Mouse (Mus musculus) thymus, postnatal 10 days (tissue): ENCODE results near the gene Gm1527.
"Not testable (repeated sequence)": the region's sequence is repeated elsewhere in the genome, so short reads cannot be mapped to it uniquely, and the experiment has no call there.

Source experiments
- DNase-seq, 2 experiments: peaks; one replicate each; pipeline ENCODE4 v3.0.0; 2021; ENCODE audit warnings: low spot score in 2 of 2

Gm1527 gene

GRCm38 (mm10) chr3:28892317-28892716, at the start of gene Gm1527:
Gene Gm1527 (plus strand): TSS chr3:28892617.
- DNase-seq: no peak

- no peak for DNase-seq
Measured at GRCm38 (mm10) chr3:28843231-28843630, 49.2 kb upstream of the Gm1527 start.

GRCm38 (mm10) chr3:28847115-28847514, 45.3 kb upstream of the Gm1527 start:
- DNase-seq: no peak

- DNase-seq: not testable (repeated sequence)
Measured at GRCm38 (mm10) chr3:28852174-28852573, 40.2 kb upstream of the Gm1527 start.

- not testable (repeated sequence) for DNase-seq
Measured at GRCm38 (mm10) chr3:28859630-28860392, 32.6 kb upstream of the Gm1527 start.

GRCm38 (mm10) chr3:28896966-28897365, 4.5 kb downstream of the Gm1527 start:
- DNase-seq: not testable (repeated sequence)

- DNase-seq: no peak
Measured at GRCm38 (mm10) chr3:28965931-28966330, 73.5 kb downstream of the Gm1527 start.

GRCm38 (mm10) chr3:28968851-28969250, 76.4 kb downstream of the Gm1527 start:
- DNase-seq: peak in 1 of 2 experiments; percentile 5
